Mouse (Mus musculus) gastrocnemius, postnatal 36 days (tissue): ENCODE measurements at regions not wholly inside any gene's neighbourhood (a gene's known extent, or its start where the extent isn't known, plus 50 kb on each side); places are given as distances from the start of the nearest gene placed in this dataset.

Source experiments
- DNase-seq, 2 experiments: peaks; one replicate each; pipeline ENCODE4 v3.0.0; 2022
- intact Hi-C: fragments of 180-260 bp; cut with DNase I; formaldehyde crosslinking; loops from one replicate; pipeline ENCODE4 v1.15.1; 2025

- intact Hi-C loops = no loop called here
- DNase-seq = no peak
Observed at GRCm38 (mm10) chr7:67895166-67895565, 57.5 kb upstream of the Igf1r start.

GRCm38 (mm10) chr7:67892917-67893316 lies 59.7 kb upstream of the Igf1r start:
- intact Hi-C loops = no loop called here
- no peak for DNase-seq

DNA sequence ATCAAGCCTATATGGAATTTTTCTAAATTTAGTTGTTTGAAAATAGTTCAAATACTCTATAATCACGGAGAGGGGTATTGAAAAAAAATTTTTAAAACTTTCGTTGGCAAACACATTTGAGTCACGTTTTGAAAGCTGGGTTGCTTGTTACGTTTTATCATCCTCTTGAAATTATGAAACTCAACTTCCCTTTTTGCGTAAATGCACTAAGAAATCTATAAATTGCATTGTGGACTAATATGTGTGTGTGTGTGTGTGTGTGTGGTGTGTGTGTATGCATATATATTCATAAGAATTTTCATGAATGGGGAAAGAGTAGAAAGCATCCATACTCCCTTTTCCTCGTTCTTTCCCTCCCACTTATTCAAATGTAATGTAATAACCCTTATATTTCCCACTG lies 69.6 kb upstream of the Igf1r start:
- intact Hi-C loops = no loop called here
- DNase-seq = no peak

DNA sequence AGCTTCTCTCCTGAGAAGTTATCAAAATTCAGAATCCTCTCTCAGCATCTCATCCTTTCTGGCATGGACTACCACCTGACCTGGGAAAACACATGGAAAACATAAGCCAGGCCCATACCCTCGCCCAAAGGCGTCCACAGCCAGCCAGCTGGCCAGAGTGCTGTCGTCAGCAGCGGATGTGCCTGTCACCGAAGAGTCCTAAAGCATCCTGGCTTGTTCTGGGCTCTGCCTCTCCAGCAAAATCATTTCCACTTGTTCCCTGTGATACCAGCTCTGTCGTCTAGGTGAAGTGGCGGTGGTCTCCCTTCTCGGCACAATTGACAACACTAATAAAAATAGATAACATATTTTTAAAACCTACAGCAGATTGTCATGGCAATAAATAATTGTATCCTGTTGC lies 70.0 kb upstream of the Igf1r start:
- DNase-seq = no peak
- intact Hi-C loops = no loop called here

- intact Hi-C loops = no loop called here
- DNase-seq = no peak
Observed at GRCm38 (mm10) chr7:67878226-67878625, 74.4 kb upstream of the Igf1r start.

DNA sequence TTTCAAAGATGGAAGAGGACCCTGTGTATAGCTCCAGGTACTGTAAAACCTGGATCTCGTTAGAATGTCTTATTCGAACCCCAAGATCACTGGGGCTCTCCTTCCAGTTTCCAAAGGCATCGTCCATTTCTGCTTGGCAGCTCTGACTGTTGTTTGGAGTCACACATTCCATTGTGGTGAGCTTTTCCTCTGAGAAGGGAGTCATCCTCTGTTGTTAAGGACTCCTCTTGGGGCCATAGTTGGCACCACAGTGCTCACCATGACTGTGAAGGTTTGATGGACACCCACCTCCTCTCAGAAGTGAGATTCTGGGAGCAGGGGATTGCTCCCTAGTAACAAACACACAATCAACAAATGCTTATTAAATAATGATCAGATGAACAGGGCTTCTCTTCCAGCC lies 75.0 kb upstream of the Igf1r start:
- DNase-seq = no peak
- intact Hi-C loops = no loop called here

GRCm38 (mm10) chr7:67854080-67855022 lies 94.8 kb upstream of the Synm start:
- no peak for DNase-seq
- intact Hi-C loops = no loop called here

DNA sequence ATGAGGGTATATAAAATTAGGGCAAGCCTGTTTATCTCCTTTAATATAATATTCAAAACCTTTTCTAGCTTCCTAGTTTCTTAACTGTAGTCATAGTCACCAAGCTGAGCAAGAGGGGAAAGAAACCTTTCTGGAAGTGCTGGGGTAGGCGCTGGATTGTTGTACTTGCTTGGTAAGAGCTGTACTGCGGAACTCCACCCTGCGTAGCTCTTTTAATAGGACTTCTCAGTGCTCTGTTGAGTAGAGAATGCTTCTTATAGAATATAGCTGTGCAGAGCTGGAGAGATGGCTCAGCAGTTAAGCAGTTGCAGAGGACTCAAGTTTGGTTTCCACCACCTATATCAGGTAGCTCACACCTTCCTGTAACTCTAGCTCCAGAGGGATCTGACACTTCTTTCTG lies 93.3 kb upstream of the Synm start:
- intact Hi-C loops = no loop called here
- no peak for DNase-seq

DNA sequence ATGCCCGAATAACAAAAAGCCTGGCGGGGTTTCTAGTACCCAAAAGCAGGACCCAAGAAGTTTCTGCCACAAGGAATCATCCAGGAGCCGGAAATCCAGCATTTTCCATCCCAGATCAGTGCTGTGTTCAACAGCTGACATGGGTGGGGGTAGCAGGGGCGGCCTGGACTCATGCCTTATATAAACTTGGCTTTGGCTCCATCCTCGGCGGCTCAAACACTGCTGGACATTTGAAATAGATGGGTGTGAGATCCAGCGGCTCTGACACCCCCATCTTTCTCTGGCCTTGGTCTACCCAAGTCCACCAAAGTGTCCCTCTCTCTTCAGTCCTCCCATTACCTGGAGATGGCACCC lies 89.9 kb upstream of the Synm start:
- DNase-seq = no peak
- intact Hi-C loops = no loop called here

DNA sequence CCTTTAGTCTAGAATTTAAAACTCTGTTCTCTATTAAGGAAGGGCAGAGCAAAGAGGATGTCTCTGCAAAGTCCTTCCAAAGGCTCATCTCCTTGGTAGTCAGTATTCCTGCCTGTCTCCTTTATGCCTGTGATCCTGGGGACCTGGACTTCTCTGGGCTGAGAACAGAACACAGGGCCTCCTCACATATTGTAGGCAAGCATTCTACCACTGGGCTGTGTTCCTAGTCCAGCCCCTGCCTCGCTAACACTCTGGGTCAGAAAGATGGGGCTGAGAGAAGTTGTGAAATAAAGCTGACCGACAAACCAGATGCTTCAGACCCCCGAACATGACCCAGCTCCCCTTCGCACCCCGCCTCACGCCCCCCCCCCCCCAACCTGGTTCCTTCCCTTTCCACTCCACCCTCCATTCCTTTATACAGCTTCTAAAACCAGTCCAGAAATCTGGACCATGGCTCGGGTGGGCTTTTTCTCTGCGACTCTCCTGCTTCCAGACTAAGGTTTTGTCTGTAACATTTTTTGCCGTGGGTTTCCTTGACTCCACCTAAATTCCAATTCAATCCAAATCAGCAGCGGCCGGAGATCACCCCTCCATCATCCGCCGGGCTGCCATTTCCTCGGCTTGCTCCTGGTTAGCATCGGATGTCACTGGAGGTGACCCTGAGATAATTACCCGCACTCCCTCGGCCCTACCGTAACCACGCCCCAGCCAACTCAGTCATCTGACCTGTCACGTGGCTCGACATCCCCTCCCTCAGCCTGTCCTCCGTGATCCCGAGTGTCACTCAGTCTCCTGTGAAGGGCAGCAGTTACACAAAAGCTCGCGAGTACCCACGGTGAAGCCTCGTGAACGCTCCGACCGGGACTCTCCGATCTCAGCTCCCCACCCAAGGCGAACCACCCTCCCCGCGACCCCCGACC lies 89.3 kb upstream of the Synm start:
- peak; percentile 33 to 47 for DNase-seq
- intact Hi-C loops = no loop called here

- intact Hi-C loops = no loop called here
- no peak for DNase-seq
Observed at GRCm38 (mm10) chr7:67846796-67847195, 87.3 kb upstream of the Synm start.

- intact Hi-C loops = no loop called here
- DNase-seq = no peak
Observed at GRCm38 (mm10) chr7:67836984-67837383, 77.4 kb upstream of the Synm start.

GRCm38 (mm10) chr7:67836117-67836949 lies 76.8 kb upstream of the Synm start:
- intact Hi-C loops = no loop called here
- DNase-seq = no peak

DNA sequence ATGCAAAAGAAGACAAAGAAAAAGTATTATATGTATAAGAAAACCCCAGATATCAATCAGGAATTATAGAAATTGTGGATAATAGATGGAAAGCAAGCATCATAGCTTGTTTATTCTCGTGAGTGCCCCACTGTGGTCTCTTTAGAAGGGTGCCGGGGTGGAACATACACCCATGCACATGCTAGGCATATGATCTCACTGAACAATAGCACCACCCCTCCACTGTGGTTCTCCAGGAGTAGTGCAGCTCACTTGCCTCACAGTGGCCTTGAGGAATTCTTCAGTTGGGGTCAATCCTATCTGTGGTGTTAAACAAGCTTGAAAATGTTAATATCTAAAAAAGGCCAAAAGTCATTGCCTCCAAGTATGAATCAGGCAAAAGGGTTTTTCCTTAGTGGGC lies 72.2 kb upstream of the Synm start:
- no peak for DNase-seq
- intact Hi-C loops = no loop called here

DNA sequence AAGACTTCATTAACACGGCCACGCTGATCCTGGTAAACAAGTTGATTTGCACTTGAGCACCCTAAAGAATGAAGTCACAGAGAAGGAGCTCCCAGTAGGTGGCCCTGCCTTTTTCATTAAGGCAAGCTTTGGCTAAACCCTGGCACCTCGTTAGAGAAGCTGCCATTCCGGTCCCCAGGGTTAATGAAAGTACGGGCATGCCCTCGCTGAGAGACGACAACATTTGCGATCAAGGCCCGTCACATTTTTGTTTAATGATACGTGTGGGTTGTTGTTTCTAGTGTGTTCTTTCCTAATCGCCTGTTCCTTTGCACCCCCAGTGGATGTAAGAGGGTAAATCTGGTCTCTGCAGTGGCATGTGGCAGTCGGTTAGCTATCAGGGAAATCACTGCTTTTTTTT lies 67.8 kb upstream of the Synm start:
- DNase-seq = no peak
- intact Hi-C loops = no loop called here

GRCm38 (mm10) chr7:67826936-67827335 lies 67.4 kb upstream of the Synm start:
- no peak for DNase-seq
- intact Hi-C loops = no loop called here

- intact Hi-C loops = no loop called here
- no peak for DNase-seq
Observed at GRCm38 (mm10) chr7:67826368-67826767, 66.8 kb upstream of the Synm start.

- intact Hi-C loops = no loop called here
- no peak for DNase-seq
Observed at GRCm38 (mm10) chr7:67825636-67826280, 66.2 kb upstream of the Synm start.

GRCm38 (mm10) chr7:67823943-67824645 lies 64.6 kb upstream of the Synm start:
- DNase-seq = no peak
- intact Hi-C loops = no loop called here

DNA sequence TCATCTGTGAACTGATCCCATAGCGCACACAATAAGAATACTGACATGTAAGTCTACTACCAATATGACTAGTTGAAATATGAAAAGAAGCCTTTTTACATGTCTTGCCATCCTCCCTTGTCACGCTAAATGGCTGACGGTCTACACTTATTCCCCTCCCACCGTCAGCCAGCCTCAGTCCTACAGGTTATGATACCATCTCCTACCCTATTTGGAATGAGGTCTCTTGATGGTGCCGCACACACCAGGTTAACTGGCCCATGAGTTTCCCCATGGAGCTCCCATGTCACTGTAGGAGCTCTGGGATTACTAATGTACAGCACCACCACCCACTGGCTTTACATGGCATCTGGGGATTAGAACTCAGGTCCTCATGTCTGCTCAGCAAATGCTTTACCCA lies 60.0 kb upstream of the Synm start:
- intact Hi-C loops = no loop called here
- DNase-seq = no peak
